ENCODE assay signal across 15 mouse cellular contexts in genomic region chr14:121987287-121987686, GRCm38 (mm10). TPM values are rescaled to one million over a fixed set of nuclear protein-coding genes. Genes with fewer than 3 reads are reported as not detected.
DNase-seq lines count a peak whose midpoint lies in the region; ATAC-seq and TF ChIP-seq lines count a peak whose summit lies in the region.
"Had no signal": no experiment of that assay in that cellular context is flagged by ENCODE, and none has a peak within 500 bp of the region (broad histone marks: within the 10 kb centered on the region; RNA-seq: fewer than 3 reads in every experiment).

No protein-coding gene starts in this region.

- 0 out of 2 replicates have a peak overlapping the region, but pooled peaks have one; percentile 18 for H3K27ac ChIP-seq in kidney, embryonic 15.5 days
- H3K27ac ChIP-seq in MEL (ENCODE audit: control insufficient read depth, low read depth, low read length) = no peak overlapping the region
- H3K27ac ChIP-seq in stomach, embryonic 15.5 days = 0 out of 2 replicates have a peak overlapping the region, but pooled peaks have one; percentile 27
- H3K27ac ChIP-seq: liver, embryonic 14.5 days had no signal

- TF ChIP-seq EP300 in MEL (IDR thresholded peaks at IDR 0.05; ENCODE audit: low read depth in 1 of 2, low read length in 2 of 2) = no peak

- no peak for ATAC-seq in kidney, embryonic 15.5 days (replicated peaks; ENCODE audit: low FRiP score)
- peak; percentile 60 for ATAC-seq in common myeloid progenitor, adult 5-6 weeks (replicated peaks; ENCODE audit: low read depth, poor library complexity, severe bottlenecking)
- ATAC-seq in stomach, embryonic 15.5 days (ENCODE audit: insufficient read depth, low FRiP score, low read depth) = no peak
- no peak for ATAC-seq in activated CD4-positive, CD25-positive, alpha-beta regulatory T cell, adult 4 months
- ATAC-seq: inflammation-experienced regulatory T-cells, adult 6 months had no signal

- H3K4me1 ChIP-seq in kidney, embryonic 15.5 days = peaks cover 53% of the 10 kb centered on the region
- peaks cover 8 to 12% of the 10 kb centered on the region in 2 experiments for H3K4me1 ChIP-seq in MEL (ENCODE audit: control insufficient read depth in 1 of 2, insufficient read depth in 2 of 2, low read length in 2 of 2)
- H3K4me1 ChIP-seq in stomach, embryonic 15.5 days = peaks cover 3% of the 10 kb centered on the region; the same call in 1 of the 2 replicates

- no peaks in the 10 kb centered on the region for H3K79me2 ChIP-seq in MEL (ENCODE audit: control insufficient read depth, insufficient read depth, low read length, poor library complexity)

- no peak overlapping the region for H3K9ac ChIP-seq in kidney, embryonic 15.5 days
- H3K9ac ChIP-seq in MEL (ENCODE audit: control insufficient read depth, low read depth, low read length, poor library complexity, severe bottlenecking) = no peak overlapping the region
- H3K9ac ChIP-seq in stomach, embryonic 15.5 days = no peak overlapping the region
- H3K9ac ChIP-seq: liver, embryonic 14.5 days had no signal

- TF ChIP-seq POLR2A in MEL (IDR thresholded peaks at IDR 0.05; ENCODE audit: control insufficient read depth in 1 of 2, insufficient read depth in 1 of 2, low read depth in 1 of 2, low read length in 2 of 2, poor library complexity in 1 of 2) = no peak

- no peak for TF ChIP-seq RAD21 in MEL (IDR thresholded peaks at IDR 0.05; ENCODE audit: low read depth, low read length)

- no peaks in the 10 kb centered on the region for H3K9me3 ChIP-seq in kidney, embryonic 15.5 days (replicated peaks)
- no peaks in the 10 kb centered on the region for H3K9me3 ChIP-seq in MEL (replicated peaks; ENCODE audit: insufficient read depth, low read length)
- no peaks in the 10 kb centered on the region for H3K9me3 ChIP-seq in stomach, embryonic 15.5 days

- H3K4me2 ChIP-seq in kidney, embryonic 15.5 days = no peak overlapping the region
- H3K4me2 ChIP-seq in stomach, embryonic 15.5 days = no peak overlapping the region

- no peak overlapping the region for H3K4me3 ChIP-seq in kidney, embryonic 15.5 days (replicated peaks)
- no peak overlapping the region for H3K4me3 ChIP-seq in MEL (ENCODE audit: control insufficient read depth in 1 of 2, insufficient read depth in 1 of 2, low read depth in 2 of 2, low read length in 2 of 2)
- H3K4me3 ChIP-seq in stomach, embryonic 15.5 days (replicated peaks) = no peak overlapping the region

- WGBS in kidney, embryonic 15.5 days = 88% methylated on average over 1 of the region's 1 CpGs
- WGBS in stomach, embryonic 15.5 days = 82% methylated on average over 1 of the region's 1 CpGs

- no peak for TF ChIP-seq CTCF in MEL (IDR thresholded peaks at IDR 0.05 in 2 of 3, conservative IDR thresholded peaks at IDR 0.05 in 1 of 3; ENCODE audit: control insufficient read depth in 1 of 3, insufficient read depth in 1 of 3, low read depth in 2 of 3, low read length in 3 of 3, poor library complexity in 1 of 3, severe bottlenecking in 1 of 3)

- DNase-seq in kidney, postnatal 10 days = no peak
- DNase-seq in MEL (ENCODE audit: low read depth, low spot score) = peak; percentile 62
- no peak for DNase-seq in yolk sac, embryonic 10.5 days (ENCODE audit: low spot score)
- DNase-seq: cerebellum, adult 11-12 months; embryo, embryonic 11 days; kidney, postnatal 36 days; thymus, postnatal 4 days had no signal

- no peaks in the 10 kb centered on the region for H3K27me3 ChIP-seq in kidney, embryonic 15.5 days
- no peaks in the 10 kb centered on the region for H3K27me3 ChIP-seq in MEL (ENCODE audit: control insufficient read depth in 1 of 2, insufficient read depth in 2 of 2, low read length in 2 of 2)
- no peaks in the 10 kb centered on the region for H3K27me3 ChIP-seq in stomach, embryonic 15.5 days (replicated peaks)

- no peaks in the 10 kb centered on the region for H3K36me3 ChIP-seq in kidney, embryonic 15.5 days
- H3K36me3 ChIP-seq in MEL (ENCODE audit: control insufficient read depth in 1 of 2, insufficient read depth in 2 of 2, low read length in 2 of 2) = peaks cover 0 to 18% of the 10 kb centered on the region in 2 experiments; a peak in 2 of 4 replicates
- H3K36me3 ChIP-seq in stomach, embryonic 15.5 days = no peaks in the 10 kb centered on the region

TF ChIP-seq in MEL, 35 proteins besides CTCF, POLR2A, EP300 and RAD21:
- TF ChIP-seq JUND (IDR thresholded peaks at IDR 0.05; ENCODE audit: low read depth, low read length) (0 out of 2 replicates have a peak, but pooled peaks have one; percentile 49), E2F4 (IDR thresholded peaks at IDR 0.05; ENCODE audit: borderline replicate concordance, low read depth, low read length) (no peak)
TF ChIP-seq in MEL: peak in this region for 1.

RNA-seq across cellular contexts. Expression of gene Gpr183, which starts 22.3 kb away (rescaled TPM):
- polyA plus RNA-seq in kidney, embryonic 15.5 days (2015; fragmentation: Nextera tagmentation; extraction: Ambion mirVana) = 4.1 and 4.9 TPM in 2 replicates
- 0.04 and 0.07 TPM in 2 replicates for total RNA-seq in MEL (2012; rRNA removed)
- polyA plus RNA-seq in MEL (2012; ENCODE audit: insufficient read depth in 1 of 2, insufficient read length in 2 of 2, low read depth in 1 of 2, low replicate concordance in 2 of 2, missing spikeins in 1 of 2) = under 1 TPM in 1 of 2 experiments, not detected in 1; 0.06 TPM
- total RNA-seq in common myeloid progenitor, adult 5-6 weeks (2017) = 2.9 and 8.1 TPM in 2 replicates
- polyA plus RNA-seq in stomach, embryonic 15.5 days (2015; fragmentation: Nextera tagmentation; extraction: Ambion mirVana) = 4.1 and 4.3 TPM in 2 replicates
- 100 to 1,000 TPM; 104 to 118 TPM for polyA plus RNA-seq in activated CD4-positive, CD25-positive, alpha-beta regulatory T cell, adult 4 months (2017; shearing (Covaris generic))

RNA-seq across cellular contexts. Expression of gene Timm8a2, which starts 47.2 kb away (rescaled TPM):
- polyA plus RNA-seq in kidney, embryonic 15.5 days (2015; fragmentation: Nextera tagmentation; extraction: Ambion mirVana) = not detected in 2 replicates
- not detected in 2 replicates for total RNA-seq in MEL (2012; rRNA removed)
- polyA plus RNA-seq in MEL (2012; ENCODE audit: insufficient read depth in 1 of 2, insufficient read length in 2 of 2, low read depth in 1 of 2, low replicate concordance in 2 of 2, missing spikeins in 1 of 2) = under 1 TPM in 1 of 2 experiments, not detected in 1; 0.18 TPM
- not detected in 2 replicates for total RNA-seq in common myeloid progenitor, adult 5-6 weeks (2017)
- polyA plus RNA-seq in stomach, embryonic 15.5 days (2015; fragmentation: Nextera tagmentation; extraction: Ambion mirVana) = not detected in 2 replicates
- polyA plus RNA-seq in activated CD4-positive, CD25-positive, alpha-beta regulatory T cell, adult 4 months (2017; shearing (Covaris generic)) = not detected
- total RNA-seq: adrenal gland, adult 18-20 months; heart, postnatal 25 days had no signal
- polyA plus RNA-seq: inflammation-experienced regulatory T-cells, adult 6 months; liver, embryonic 14.5 days had no signal

Comparison
In these comparisons a context has a peak if more than half of its experiments do, and no peak if none do; other contexts are left out.
1. RNA of gene Gpr183, which starts 22.3 kb away (polyA plus RNA-seq): 104 to 118 TPM in activated CD4-positive, CD25-positive, alpha-beta regulatory T cell, adult 4 months; 4.1 to 4.3 TPM in stomach, embryonic 15.5 days, 4.1 to 4.9 TPM in kidney, embryonic 15.5 days and 0.06 TPM in MEL; every median in the first group is over 10 times any median in the second.